Mouse (Mus musculus): ENCODE data around the gene Dnaaf1. TPM values are rescaled to one million over a fixed set of nuclear protein-coding genes. Genes with fewer than 3 reads are reported as not detected.

Dnaaf1 gene
- 2.6 and 3.5 TPM in 2 replicates for polyA plus RNA-seq (2015; fragmentation: Nextera tagmentation; extraction: Ambion mirVana)

DNA sequence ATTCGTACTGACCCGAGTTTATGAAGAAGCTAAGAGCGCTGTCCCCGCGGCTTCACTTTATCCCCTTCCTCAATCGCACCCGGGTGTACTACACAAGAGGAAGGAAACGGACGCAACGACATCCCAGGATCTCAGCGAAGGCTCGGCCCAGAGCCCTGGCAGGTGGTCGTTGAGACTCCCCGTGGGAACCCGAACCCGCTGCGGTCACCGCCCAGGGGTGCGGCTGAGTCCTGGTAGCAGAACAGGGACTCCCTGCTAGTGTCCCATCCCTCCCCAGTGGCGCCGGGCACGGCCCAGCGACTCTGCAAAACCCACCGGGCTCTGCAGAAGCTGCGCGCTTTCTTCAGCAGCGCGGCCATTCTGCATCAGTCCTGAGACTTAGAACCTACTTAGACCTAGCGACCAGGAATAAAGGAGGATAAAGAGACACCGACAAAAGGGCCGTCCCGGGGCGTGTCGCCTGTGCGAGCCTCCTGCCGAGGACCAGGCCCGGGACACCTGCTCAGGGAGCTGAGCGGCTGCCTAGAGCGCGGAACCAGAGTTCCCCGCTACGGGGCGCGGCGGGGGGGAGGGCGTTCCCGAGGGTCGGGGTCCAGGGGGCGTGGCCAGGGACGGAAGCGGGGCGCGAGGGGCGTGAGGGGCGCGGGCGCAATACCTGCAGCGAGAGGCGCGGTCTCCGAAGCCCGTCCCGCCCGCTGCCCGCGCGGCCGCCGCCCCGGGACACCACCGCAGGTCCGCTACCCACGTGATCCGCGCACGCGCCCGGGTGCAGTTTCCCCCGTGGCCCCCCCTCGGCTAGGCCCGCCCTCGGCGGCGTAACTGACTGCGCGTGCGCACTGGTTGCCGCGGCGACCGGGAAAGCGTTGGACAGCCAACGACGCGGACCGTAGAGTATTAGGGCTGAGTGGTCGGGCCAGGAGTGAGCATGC lies at the start of gene Dnaaf1, which contains the start of gene Hsdl1:
Gene Dnaaf1, plus strand, starts transcription at position 799 of the 929 bp plus-strand sequence.
Gene Hsdl1, minus strand, starts transcription at position 747 of the 929 bp plus-strand sequence.
- peak within 1 kb of the TSS; percentile 81 for H3K27ac ChIP-seq (ENCODE audit: low read length)
- no peaks in the 10 kb centered on the region for H3K36me3 ChIP-seq (ENCODE audit: control insufficient read depth, insufficient read depth, low read length)
- H3K9ac ChIP-seq (ENCODE audit: low read depth, low read length) = peak within 1 kb of the TSS; percentile 84
- WGBS = under 1% methylated on average over 84 of the region's 97 CpGs
- peak; percentile 87 for ATAC-seq
- peak within 1 kb of the TSS; percentile 98 for H3K4me2 ChIP-seq (ENCODE audit: low read depth, low read length)
- H3K9me3 ChIP-seq (ENCODE audit: control insufficient read depth, low read length) = no peaks in the 10 kb centered on the region
- H3K4me3 ChIP-seq (ENCODE audit: low read length) = peak within 1 kb of the TSS; percentile 80
- H3K4me1 ChIP-seq (ENCODE audit: control insufficient read depth, insufficient read depth, low read length) = peaks cover 24% of the 10 kb centered on the region
- H3K27me3 ChIP-seq (replicated peaks; ENCODE audit: control insufficient read depth, insufficient read depth, low read length) = 0 out of 2 replicates have a peak, but pooled peaks cover 4% of the 10 kb centered on the region

DNA sequence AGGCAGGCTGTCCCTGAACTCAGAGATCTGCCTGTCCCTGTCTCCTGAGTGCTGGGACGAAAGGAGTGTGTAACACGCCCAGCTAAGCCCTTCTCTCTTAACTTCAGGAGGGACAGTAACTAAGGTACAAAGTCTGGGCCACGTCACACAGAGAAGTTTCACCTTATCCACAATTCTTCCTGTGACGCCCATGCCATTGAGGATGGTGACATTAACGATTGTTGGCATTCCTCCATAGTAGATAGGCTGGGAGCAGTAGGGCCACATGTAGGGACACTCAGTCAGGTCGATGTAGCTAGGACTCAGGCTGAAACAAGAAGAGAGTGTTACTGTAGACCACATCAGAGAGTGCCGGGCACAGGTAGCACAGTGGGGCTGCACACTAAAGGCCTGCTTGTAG lies 46.3 kb upstream of the Dnaaf1 start:
- Histone ChIP-seq H3K27ac (ENCODE audit: low read length) (0 out of 2 replicates have a peak overlapping the region, but pooled peaks have one; percentile 28), H3K4me3 (ENCODE audit: low read length) (no peak overlapping the region), H3K27me3 (replicated peaks; ENCODE audit: control insufficient read depth, insufficient read depth, low read length) (no peaks in the 10 kb centered on the region), H3K9me3 (ENCODE audit: control insufficient read depth, low read length) (no peaks in the 10 kb centered on the region), H3K4me2 (ENCODE audit: low read depth, low read length) (no peak overlapping the region), H3K36me3 (ENCODE audit: control insufficient read depth, insufficient read depth, low read length) (peaks cover 28% of the 10 kb centered on the region), H3K4me1 (ENCODE audit: control insufficient read depth, insufficient read depth, low read length) (peaks cover 9% of the 10 kb centered on the region; the same call in 1 of the 2 replicates), H3K9ac (ENCODE audit: low read depth, low read length) (no peak overlapping the region)
- 83% methylated on average over 7 of the region's 7 CpGs for WGBS
- ATAC-seq = peak; percentile 50; the same call in 1 of the 2 replicates

DNA sequence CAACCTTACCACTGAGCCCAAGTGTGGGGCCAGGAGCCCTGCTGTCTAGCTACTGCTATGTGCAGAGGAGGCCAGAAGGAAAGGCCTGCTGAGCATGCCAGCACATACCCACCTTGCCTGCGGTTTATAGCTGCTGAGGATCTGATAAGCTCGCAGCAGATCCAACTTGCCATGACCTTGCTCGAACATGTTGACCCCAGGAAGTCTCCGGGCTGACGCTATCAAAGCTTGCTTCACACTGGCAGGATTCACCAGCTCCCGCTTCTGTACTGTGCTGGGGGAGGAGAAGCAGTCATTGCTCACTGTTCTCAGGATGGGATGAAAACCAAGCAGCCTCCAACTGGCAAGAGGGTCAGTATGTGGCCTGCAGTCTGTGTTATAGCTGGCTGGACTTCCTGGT lies 44.1 kb upstream of the Dnaaf1 start:
- no peak overlapping the region for H3K9ac ChIP-seq (ENCODE audit: low read depth, low read length)
- no peaks in the 10 kb centered on the region for H3K27me3 ChIP-seq (replicated peaks; ENCODE audit: control insufficient read depth, insufficient read depth, low read length)
- no peaks in the 10 kb centered on the region for H3K9me3 ChIP-seq (ENCODE audit: control insufficient read depth, low read length)
- peaks cover 31% of the 10 kb centered on the region for H3K36me3 ChIP-seq (ENCODE audit: control insufficient read depth, insufficient read depth, low read length)
- 66% methylated on average over 6 of the region's 6 CpGs for WGBS
- H3K4me1 ChIP-seq (ENCODE audit: control insufficient read depth, insufficient read depth, low read length) = peaks cover 9% of the 10 kb centered on the region; the same call in 1 of the 2 replicates
- H3K4me3 ChIP-seq (ENCODE audit: low read length) = no peak overlapping the region
- H3K27ac ChIP-seq (ENCODE audit: low read length) = peak overlapping the region; percentile 48; the same call in 1 of the 2 replicates
- peak; percentile 70 for ATAC-seq
- no peak overlapping the region for H3K4me2 ChIP-seq (ENCODE audit: low read depth, low read length)

DNA sequence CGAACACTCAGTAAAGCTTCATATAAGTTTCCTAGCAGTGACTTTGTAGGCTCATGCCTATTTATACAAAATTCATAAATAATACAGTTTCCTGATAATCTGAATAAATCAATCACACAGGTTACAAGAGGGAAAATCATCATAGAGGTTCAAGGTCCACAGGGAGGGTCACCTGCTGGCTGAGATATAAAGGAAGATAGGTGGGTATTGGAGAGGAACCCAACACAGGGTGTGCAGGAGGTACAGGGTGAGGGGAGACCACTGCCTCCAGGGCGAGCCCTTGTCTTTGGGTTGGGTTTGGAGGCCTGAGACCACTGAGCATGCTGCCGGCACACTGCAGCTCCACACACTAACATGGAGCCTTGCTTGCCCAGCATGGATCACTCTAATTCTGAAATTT lies 43.6 kb upstream of the Dnaaf1 start:
- peaks cover 31% of the 10 kb centered on the region for H3K36me3 ChIP-seq (ENCODE audit: control insufficient read depth, insufficient read depth, low read length)
- WGBS = 85% methylated on average over 3 of the region's 3 CpGs
- H3K4me2 ChIP-seq (ENCODE audit: low read depth, low read length) = no peak overlapping the region
- H3K9me3 ChIP-seq (ENCODE audit: control insufficient read depth, low read length) = no peaks in the 10 kb centered on the region
- H3K27ac ChIP-seq (ENCODE audit: low read length) = peak overlapping the region; percentile 48; the same call in 1 of the 2 replicates
- no peak overlapping the region for H3K4me3 ChIP-seq (ENCODE audit: low read length)
- peaks cover 9% of the 10 kb centered on the region; the same call in 1 of the 2 replicates for H3K4me1 ChIP-seq (ENCODE audit: control insufficient read depth, insufficient read depth, low read length)
- H3K27me3 ChIP-seq (replicated peaks; ENCODE audit: control insufficient read depth, insufficient read depth, low read length) = no peaks in the 10 kb centered on the region
- H3K9ac ChIP-seq (ENCODE audit: low read depth, low read length) = no peak overlapping the region
- ATAC-seq = peak; percentile 63

DNA sequence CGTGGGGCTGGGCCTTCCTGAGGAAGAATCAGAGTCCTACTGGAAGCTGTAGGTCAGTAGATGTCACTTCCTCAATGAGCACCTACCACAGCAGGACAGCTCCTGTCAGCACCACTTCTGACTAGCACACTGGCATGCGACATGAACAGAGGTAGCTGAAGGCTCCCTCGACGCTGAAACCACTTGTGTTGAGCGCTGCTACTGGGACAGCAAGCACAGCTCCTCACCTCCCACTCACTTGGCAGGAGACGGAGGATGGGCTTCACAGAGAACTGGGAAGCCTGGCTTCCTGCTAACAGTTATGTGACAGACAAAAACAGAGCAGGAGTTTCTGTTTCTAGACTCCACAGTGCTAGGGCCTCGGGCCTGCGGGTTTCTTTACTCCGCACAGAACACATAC lies 43.1 kb upstream of the Dnaaf1 start:
- Histone ChIP-seq H3K9ac (ENCODE audit: low read depth, low read length) (no peak overlapping the region), H3K4me1 (ENCODE audit: control insufficient read depth, insufficient read depth, low read length) (peaks cover 9% of the 10 kb centered on the region; the same call in 1 of the 2 replicates), H3K4me2 (ENCODE audit: low read depth, low read length) (no peak overlapping the region), H3K9me3 (ENCODE audit: control insufficient read depth, low read length) (no peaks in the 10 kb centered on the region), H3K4me3 (ENCODE audit: low read length) (no peak overlapping the region), H3K36me3 (ENCODE audit: control insufficient read depth, insufficient read depth, low read length) (peaks cover 33% of the 10 kb centered on the region), H3K27me3 (replicated peaks; ENCODE audit: control insufficient read depth, insufficient read depth, low read length) (no peaks in the 10 kb centered on the region), H3K27ac (ENCODE audit: low read length) (no peak overlapping the region)
- WGBS = 84% methylated on average over 9 of the region's 9 CpGs
- ATAC-seq = 0 out of 2 replicates have a peak, but pooled peaks have one; percentile 31

DNA sequence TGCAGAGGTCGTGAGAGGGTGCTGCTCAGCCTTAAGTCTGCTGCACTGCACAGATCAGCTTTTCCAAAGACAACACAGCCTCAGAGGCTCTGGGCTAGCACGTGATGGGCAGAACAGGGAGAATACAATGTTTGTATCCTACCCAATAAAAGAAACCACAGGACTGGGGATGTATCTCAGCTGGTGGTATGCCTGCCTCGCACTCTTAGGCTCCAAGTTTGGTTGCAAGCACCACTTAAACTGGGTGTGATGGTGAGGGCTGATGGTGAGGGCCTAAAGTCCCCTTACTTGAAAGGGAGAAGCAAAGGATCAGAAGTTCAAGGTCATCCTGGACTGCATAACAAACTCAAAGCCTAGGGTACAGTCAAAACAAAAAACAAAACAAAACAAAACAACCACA lies 30.4 kb upstream of the Dnaaf1 start:
- Histone ChIP-seq H3K9me3 (ENCODE audit: control insufficient read depth, low read length) (no peaks in the 10 kb centered on the region), H3K27me3 (replicated peaks; ENCODE audit: control insufficient read depth, insufficient read depth, low read length) (no peaks in the 10 kb centered on the region), H3K27ac (ENCODE audit: low read length) (no peak overlapping the region), H3K9ac (ENCODE audit: low read depth, low read length) (no peak overlapping the region), H3K4me2 (ENCODE audit: low read depth, low read length) (no peak overlapping the region), H3K4me3 (ENCODE audit: low read length) (no peak overlapping the region), H3K36me3 (ENCODE audit: control insufficient read depth, insufficient read depth, low read length) (peaks cover 29% of the 10 kb centered on the region), H3K4me1 (ENCODE audit: control insufficient read depth, insufficient read depth, low read length) (no peaks in the 10 kb centered on the region; the same call in 1 of the 2 replicates)
- 77% methylated on average over 3 of the region's 3 CpGs for WGBS
- no peak for ATAC-seq

DNA sequence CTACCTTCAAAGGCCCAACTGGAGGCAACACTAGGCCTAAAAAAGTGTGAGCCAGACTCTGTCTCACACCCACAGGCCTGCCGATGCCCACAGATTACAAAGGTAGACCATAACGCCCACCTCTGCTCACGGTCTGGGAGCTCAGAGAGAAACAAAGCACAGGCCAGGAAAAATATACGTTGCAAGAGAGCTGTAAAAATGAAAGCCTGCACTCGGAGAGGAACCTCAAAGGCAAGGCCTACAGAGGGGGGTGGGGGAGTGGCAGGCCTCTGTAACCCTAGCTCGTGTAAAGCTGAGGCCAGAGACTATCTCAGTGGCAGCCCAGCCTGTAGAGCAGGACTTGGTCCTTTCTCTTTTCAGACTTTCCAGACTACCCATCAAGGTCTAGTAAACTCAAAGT lies 29.9 kb upstream of the Dnaaf1 start:
- no peaks in the 10 kb centered on the region; the same call in 1 of the 2 replicates for H3K4me1 ChIP-seq (ENCODE audit: control insufficient read depth, insufficient read depth, low read length)
- H3K36me3 ChIP-seq (ENCODE audit: control insufficient read depth, insufficient read depth, low read length) = peaks cover 27% of the 10 kb centered on the region
- WGBS = 64% methylated on average over 6 of the region's 6 CpGs
- no peak overlapping the region for H3K4me2 ChIP-seq (ENCODE audit: low read depth, low read length)
- no peaks in the 10 kb centered on the region for H3K9me3 ChIP-seq (ENCODE audit: control insufficient read depth, low read length)
- no peak overlapping the region for H3K27ac ChIP-seq (ENCODE audit: low read length)
- no peak for ATAC-seq
- no peaks in the 10 kb centered on the region for H3K27me3 ChIP-seq (replicated peaks; ENCODE audit: control insufficient read depth, insufficient read depth, low read length)
- H3K9ac ChIP-seq (ENCODE audit: low read depth, low read length) = no peak overlapping the region
- no peak overlapping the region for H3K4me3 ChIP-seq (ENCODE audit: low read length)

DNA sequence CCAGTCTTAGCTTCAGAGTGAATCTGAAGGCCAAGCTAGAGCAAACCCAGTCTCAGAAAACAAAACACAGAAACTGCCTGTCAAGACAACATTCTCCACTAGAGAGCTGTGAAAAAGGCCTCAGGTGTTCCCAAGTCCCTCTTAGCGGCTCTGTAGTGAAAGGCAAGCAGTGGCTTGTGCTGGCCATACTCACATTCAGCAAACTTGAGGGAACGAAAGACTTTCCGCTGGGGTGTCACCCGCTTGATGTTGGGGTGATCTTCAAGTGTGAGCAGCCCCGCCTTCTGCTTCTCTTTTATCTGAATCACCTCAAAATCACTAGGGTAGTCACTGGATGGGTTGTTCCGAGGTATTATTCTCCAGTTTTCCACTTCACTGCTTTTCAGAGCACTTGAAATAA lies 29.2 kb upstream of the Dnaaf1 start:
- 91% methylated on average over 6 of the region's 6 CpGs for WGBS
- Histone ChIP-seq H3K27ac (ENCODE audit: low read length) (no peak overlapping the region), H3K4me3 (ENCODE audit: low read length) (no peak overlapping the region), H3K36me3 (ENCODE audit: control insufficient read depth, insufficient read depth, low read length) (peaks cover 25% of the 10 kb centered on the region), H3K4me2 (ENCODE audit: low read depth, low read length) (no peak overlapping the region), H3K4me1 (ENCODE audit: control insufficient read depth, insufficient read depth, low read length) (no peaks in the 10 kb centered on the region; the same call in 1 of the 2 replicates), H3K9me3 (ENCODE audit: control insufficient read depth, low read length) (no peaks in the 10 kb centered on the region), H3K27me3 (replicated peaks; ENCODE audit: control insufficient read depth, insufficient read depth, low read length) (no peaks in the 10 kb centered on the region), H3K9ac (ENCODE audit: low read depth, low read length) (no peak overlapping the region)
- no peak for ATAC-seq

DNA sequence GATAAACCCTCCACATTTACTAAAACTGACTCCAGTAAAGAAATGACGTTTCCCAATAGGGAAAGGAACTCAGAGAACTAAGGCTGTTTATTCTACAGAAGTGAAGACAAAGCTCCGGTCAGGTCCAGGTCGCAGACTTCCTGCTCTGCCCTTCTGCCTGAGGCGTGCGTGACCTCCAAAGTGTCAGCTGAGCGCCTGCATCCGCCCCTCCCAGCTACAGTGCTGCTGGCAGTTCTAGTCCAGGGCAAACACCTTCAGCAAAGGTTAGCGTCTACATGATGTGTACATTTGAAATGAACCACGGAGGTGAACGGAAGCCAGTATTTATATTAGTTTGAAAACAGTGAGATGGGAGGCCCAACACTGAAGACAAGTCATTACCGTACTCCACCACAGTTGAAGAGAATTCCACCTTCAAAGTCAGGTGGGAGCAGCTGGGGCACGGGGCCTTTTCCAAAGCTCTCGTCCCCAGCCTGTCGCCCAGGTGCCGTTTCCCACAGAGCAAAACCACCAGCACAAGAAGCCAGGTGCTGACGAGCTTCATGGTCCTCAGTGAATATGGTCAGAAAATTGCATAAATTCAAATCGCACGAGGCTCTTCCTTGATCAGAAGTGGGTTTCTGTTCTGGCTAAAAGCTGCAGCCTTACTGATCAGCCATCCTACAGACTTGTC lies 27.9 kb upstream of the Dnaaf1 start:
- H3K9me3 ChIP-seq (ENCODE audit: control insufficient read depth, low read length) = no peaks in the 10 kb centered on the region
- H3K4me3 ChIP-seq (ENCODE audit: low read length) = no peak overlapping the region
- no peaks in the 10 kb centered on the region for H3K27me3 ChIP-seq (replicated peaks; ENCODE audit: control insufficient read depth, insufficient read depth, low read length)
- 62% methylated on average over 18 of the region's 18 CpGs for WGBS
- H3K27ac ChIP-seq (ENCODE audit: low read length) = 0 out of 2 replicates have a peak overlapping the region, but pooled peaks have one; percentile 8
- H3K36me3 ChIP-seq (ENCODE audit: control insufficient read depth, insufficient read depth, low read length) = peaks cover 18% of the 10 kb centered on the region
- H3K4me1 ChIP-seq (ENCODE audit: control insufficient read depth, insufficient read depth, low read length) = peaks cover 11% of the 10 kb centered on the region
- H3K9ac ChIP-seq (ENCODE audit: low read depth, low read length) = 0 out of 2 replicates have a peak overlapping the region, but pooled peaks have one; percentile 12
- H3K4me2 ChIP-seq (ENCODE audit: low read depth, low read length) = no peak overlapping the region
- ATAC-seq = no peak
